Mouse (Mus musculus): ENCODE results near the gene Zfp950. TPM values are rescaled to one million over a fixed set of nuclear protein-coding genes. Genes with fewer than 3 reads are reported as not detected.

Zfp950 gene
- polyA plus RNA-seq, 1 experiment, result 4.1 TPM

DNA sequence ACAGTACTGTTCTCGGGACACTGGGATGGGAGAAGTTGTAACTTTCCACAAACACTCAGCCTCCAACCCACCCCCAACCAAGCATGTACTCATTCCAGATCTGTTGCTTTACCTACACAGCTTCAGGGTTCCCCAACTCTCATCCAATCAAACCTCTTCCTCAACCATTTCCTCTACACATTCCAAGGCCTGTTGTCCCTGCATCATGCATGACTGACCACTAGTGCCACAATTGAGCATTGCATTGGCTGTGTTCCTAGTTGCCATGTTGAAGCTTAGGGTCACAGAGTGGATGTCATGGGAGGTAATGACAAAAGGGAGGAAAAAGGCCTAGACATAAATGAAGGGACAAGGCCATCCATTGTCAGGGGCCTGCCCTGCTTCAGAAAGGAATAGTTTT lies 75.6 kb downstream of the Zfp950 start:
- Histone ChIP-seq H3K4me3 (no peak overlapping the region), H3K27me3 (ENCODE audit: control insufficient read depth, insufficient read depth, insufficient read length) (no peaks in the 10 kb centered on the region), H3K36me3 (ENCODE audit: control insufficient read depth, insufficient read depth) (no peaks in the 10 kb centered on the region), H3ac (ENCODE audit: control insufficient read depth, insufficient read length) (no peak overlapping the region), H3K79me2 (ENCODE audit: control insufficient read depth, insufficient read depth) (no peaks in the 10 kb centered on the region), H3K4me2 (ENCODE audit: low read depth) (no peak overlapping the region)
- no peak for TF ChIP-seq MAX (IDR thresholded peaks at IDR 0.05; ENCODE audit: low read depth)
- TF ChIP-seq POLR2A (IDR thresholded peaks at IDR 0.05; ENCODE audit: insufficient read length, low read depth), result no peak
- TF ChIP-seq REST (IDR thresholded peaks at IDR 0.05; ENCODE audit: insufficient read depth, insufficient read length), result no peak
- TF ChIP-seq MYOG (IDR thresholded peaks at IDR 0.05; ENCODE audit: control insufficient read depth in 1 of 3, insufficient read depth in 1 of 3, insufficient read length in 2 of 3, low read depth in 2 of 3), result no peak
- no peak for TF ChIP-seq USF1 (IDR thresholded peaks at IDR 0.05; ENCODE audit: low read depth)
- TF ChIP-seq MYOD1 (IDR thresholded peaks at IDR 0.05; ENCODE audit: control insufficient read depth in 1 of 3, insufficient read length in 2 of 3, low read depth in 2 of 3), result no peak

DNA sequence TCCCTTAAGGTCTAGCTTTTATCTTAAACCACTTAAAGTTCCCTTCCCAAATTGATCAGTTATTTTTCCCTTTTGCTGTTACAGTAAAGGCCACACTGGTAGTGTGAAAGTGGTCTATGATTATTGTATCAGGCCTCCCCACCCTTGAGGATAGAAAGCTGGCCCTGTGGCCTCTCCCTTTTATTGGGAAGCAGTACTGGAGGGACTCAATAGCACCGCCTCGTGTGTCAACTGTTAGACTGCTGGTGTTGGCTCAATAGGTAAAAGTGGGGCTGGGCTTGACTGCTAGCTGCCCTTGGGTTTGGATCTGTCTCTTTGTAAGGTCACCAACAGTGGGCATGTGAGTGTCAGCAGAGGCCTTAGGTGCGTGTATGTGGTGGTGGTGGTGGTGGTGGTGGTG lies 76.3 kb downstream of the Zfp950 start:
- TF ChIP-seq REST (IDR thresholded peaks at IDR 0.05; ENCODE audit: insufficient read depth, insufficient read length), result no peak
- no peak for TF ChIP-seq E2F4 (IDR thresholded peaks at IDR 0.05; ENCODE audit: insufficient read depth)
- TF ChIP-seq CEBPB (IDR thresholded peaks at IDR 0.05; ENCODE audit: insufficient read depth, poor library complexity, severe bottlenecking), result no peak
- TF ChIP-seq USF1 (IDR thresholded peaks at IDR 0.05; ENCODE audit: low read depth), result no peak
- TF ChIP-seq POLR2A (IDR thresholded peaks at IDR 0.05; ENCODE audit: insufficient read length, low read depth), result no peak
- no peak for TF ChIP-seq MYOD1 (IDR thresholded peaks at IDR 0.05; ENCODE audit: control insufficient read depth in 1 of 3, insufficient read length in 2 of 3, low read depth in 2 of 3)
- TF ChIP-seq TCF12 (IDR thresholded peaks at IDR 0.05; ENCODE audit: insufficient read depth, poor library complexity, severe bottlenecking), result no peak
- TF ChIP-seq SRF (IDR thresholded peaks at IDR 0.05; ENCODE audit: control insufficient read depth, insufficient read length, low read depth), result no peak
- no peak for TF ChIP-seq POLR2AphosphoS2 (IDR thresholded peaks at IDR 0.05; ENCODE audit: insufficient read length, low read depth)
- TF ChIP-seq MYOG (IDR thresholded peaks at IDR 0.05; ENCODE audit: control insufficient read depth in 1 of 3, insufficient read depth in 1 of 3, insufficient read length in 2 of 3, low read depth in 2 of 3), result no peak
- TF ChIP-seq TCF3 (IDR thresholded peaks at IDR 0.05; ENCODE audit: insufficient read length, low read depth), result no peak
- no peaks in the 10 kb centered on the region for H3K27me3 ChIP-seq (ENCODE audit: control insufficient read depth, insufficient read depth, insufficient read length)
- no peak overlapping the region for H3K4me3 ChIP-seq
- H3K4me2 ChIP-seq (ENCODE audit: low read depth), result no peak overlapping the region
- H3ac ChIP-seq (ENCODE audit: control insufficient read depth, insufficient read length), result no peak overlapping the region
- H3K79me2 ChIP-seq (ENCODE audit: control insufficient read depth, insufficient read depth), result no peaks in the 10 kb centered on the region
- H3K36me3 ChIP-seq (ENCODE audit: control insufficient read depth, insufficient read depth), result no peaks in the 10 kb centered on the region

DNA sequence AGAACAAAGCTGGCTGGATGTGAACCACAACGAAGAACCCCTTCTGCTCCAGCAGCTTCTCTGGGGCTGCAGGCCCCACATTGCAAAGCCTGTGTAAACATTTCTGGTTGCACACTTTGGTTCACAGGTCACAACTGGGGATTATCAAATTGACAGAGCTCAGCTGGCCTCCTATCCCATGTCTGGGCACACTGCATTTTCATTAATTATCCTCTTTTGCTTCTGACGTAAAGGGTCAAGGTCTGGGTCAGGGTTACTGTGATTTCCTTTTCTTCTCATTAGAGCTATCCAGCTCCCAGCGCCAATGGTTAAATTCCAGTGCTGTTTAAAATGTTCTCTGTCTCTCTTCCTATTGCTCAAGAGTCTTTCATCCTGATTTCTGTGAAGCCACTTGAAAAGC lies 83.1 kb downstream of the Zfp950 start:
- TF ChIP-seq TCF12 (IDR thresholded peaks at IDR 0.05; ENCODE audit: insufficient read depth, poor library complexity, severe bottlenecking) (no peak), SRF (IDR thresholded peaks at IDR 0.05; ENCODE audit: control insufficient read depth, insufficient read length, low read depth) (no peak), USF1 (IDR thresholded peaks at IDR 0.05; ENCODE audit: low read depth) (no peak), MYOD1 (IDR thresholded peaks at IDR 0.05; ENCODE audit: control insufficient read depth in 1 of 3, insufficient read length in 2 of 3, low read depth in 2 of 3) (no peak)
- H3K4me2 ChIP-seq (ENCODE audit: low read depth), result no peak overlapping the region
- H3K79me2 ChIP-seq (ENCODE audit: control insufficient read depth, insufficient read depth), result no peaks in the 10 kb centered on the region
- H3ac ChIP-seq (ENCODE audit: control insufficient read depth, insufficient read length), result no peak overlapping the region
- no peak overlapping the region for H3K4me3 ChIP-seq
- no peaks in the 10 kb centered on the region for H3K27me3 ChIP-seq (ENCODE audit: control insufficient read depth, insufficient read depth, insufficient read length)
- no peaks in the 10 kb centered on the region for H3K36me3 ChIP-seq (ENCODE audit: control insufficient read depth, insufficient read depth)

DNA sequence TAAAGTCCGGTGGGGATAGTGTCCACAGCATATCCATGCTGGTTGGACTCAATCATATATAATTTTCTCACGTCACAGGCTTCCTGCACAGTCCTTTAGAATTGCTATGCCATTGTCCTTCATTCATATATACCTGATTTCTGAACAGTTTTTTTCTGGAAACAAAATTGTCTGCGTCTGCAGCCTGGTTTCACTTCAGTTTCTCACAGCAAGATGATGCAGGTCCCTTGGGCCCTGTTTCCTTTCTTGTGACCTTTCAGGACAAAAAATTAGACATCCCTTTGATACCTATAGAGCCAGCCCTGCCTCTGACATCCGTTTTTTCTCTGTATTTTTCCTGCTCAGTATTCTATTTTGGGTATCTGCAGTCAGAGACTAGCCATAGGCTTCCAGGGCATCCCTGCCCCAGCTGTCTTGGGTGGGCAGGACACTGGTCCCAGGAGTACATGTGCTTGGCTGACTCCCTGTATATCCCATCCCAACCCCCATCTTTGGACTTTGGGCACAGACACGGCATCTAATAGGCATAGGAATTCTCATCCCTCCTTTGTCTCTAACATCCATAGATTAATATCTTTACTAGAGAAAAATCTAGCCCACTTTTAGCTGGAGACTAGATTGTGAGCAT lies 83.7 kb downstream of the Zfp950 start:
- no peak overlapping the region for H3K4me3 ChIP-seq
- no peaks in the 10 kb centered on the region for H3K79me2 ChIP-seq (ENCODE audit: control insufficient read depth, insufficient read depth)
- no peaks in the 10 kb centered on the region for H3K36me3 ChIP-seq (ENCODE audit: control insufficient read depth, insufficient read depth)
- TF ChIP-seq MYOD1 (IDR thresholded peaks at IDR 0.05; ENCODE audit: control insufficient read depth in 1 of 3, insufficient read length in 2 of 3, low read depth in 2 of 3) (peak in 1 of 3 experiments; percentile 50), SRF (IDR thresholded peaks at IDR 0.05; ENCODE audit: control insufficient read depth, insufficient read length, low read depth) (no peak), MYOG (IDR thresholded peaks at IDR 0.05; ENCODE audit: control insufficient read depth in 1 of 3, insufficient read depth in 1 of 3, insufficient read length in 2 of 3, low read depth in 2 of 3) (peak in 1 of 3 experiments; percentile 39)
- H3ac ChIP-seq (ENCODE audit: control insufficient read depth, insufficient read length), result no peak overlapping the region
- no peak overlapping the region for H3K4me2 ChIP-seq (ENCODE audit: low read depth)
- H3K27me3 ChIP-seq (ENCODE audit: control insufficient read depth, insufficient read depth, insufficient read length), result no peaks in the 10 kb centered on the region

DNA sequence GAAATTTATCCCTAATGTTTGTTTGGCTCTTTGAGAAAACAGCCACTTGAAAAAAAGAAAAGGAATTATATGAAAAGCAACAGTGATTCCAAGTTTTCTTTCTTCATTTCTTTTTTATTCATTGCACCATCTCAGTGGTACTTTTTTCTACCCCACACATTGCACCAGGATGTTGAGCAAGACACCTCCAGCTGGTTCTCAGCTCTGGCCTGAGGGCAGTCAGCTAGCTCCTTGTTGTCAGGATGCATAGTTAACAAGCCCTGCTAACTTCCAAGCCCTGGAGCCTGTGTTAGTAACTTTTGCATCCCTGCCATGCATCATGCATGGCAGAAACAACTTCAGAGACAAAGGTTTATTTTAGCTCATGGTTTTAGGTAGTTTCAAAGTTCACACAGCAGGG lies 87.9 kb downstream of the Zfp950 start:
- Histone ChIP-seq H3K4me2 (ENCODE audit: low read depth) (no peak overlapping the region), H3K79me2 (ENCODE audit: control insufficient read depth, insufficient read depth) (no peaks in the 10 kb centered on the region), H3K36me3 (ENCODE audit: control insufficient read depth, insufficient read depth) (no peaks in the 10 kb centered on the region), H3K27me3 (ENCODE audit: control insufficient read depth, insufficient read depth, insufficient read length) (no peaks in the 10 kb centered on the region), H3ac (ENCODE audit: control insufficient read depth, insufficient read length) (no peak overlapping the region), H3K4me3 (no peak overlapping the region)
- TF ChIP-seq E2F4 (IDR thresholded peaks at IDR 0.05; ENCODE audit: insufficient read depth), result no peak
- no peak for TF ChIP-seq CEBPB (IDR thresholded peaks at IDR 0.05; ENCODE audit: insufficient read depth, poor library complexity, severe bottlenecking)
- TF ChIP-seq USF1 (IDR thresholded peaks at IDR 0.05; ENCODE audit: low read depth), result no peak
- no peak for TF ChIP-seq MAX (IDR thresholded peaks at IDR 0.05; ENCODE audit: low read depth)
- no peak for TF ChIP-seq POLR2A (IDR thresholded peaks at IDR 0.05; ENCODE audit: insufficient read length, low read depth)
- no peak for TF ChIP-seq TCF12 (IDR thresholded peaks at IDR 0.05; ENCODE audit: insufficient read depth, poor library complexity, severe bottlenecking)
- TF ChIP-seq SRF (IDR thresholded peaks at IDR 0.05; ENCODE audit: control insufficient read depth, insufficient read length, low read depth), result no peak
- TF ChIP-seq MYOD1 (IDR thresholded peaks at IDR 0.05; ENCODE audit: control insufficient read depth in 1 of 3, insufficient read length in 2 of 3, low read depth in 2 of 3), result no peak
- no peak for TF ChIP-seq TCF3 (IDR thresholded peaks at IDR 0.05; ENCODE audit: insufficient read length, low read depth)
- no peak for TF ChIP-seq POLR2AphosphoS2 (IDR thresholded peaks at IDR 0.05; ENCODE audit: insufficient read length, low read depth)
- no peak for TF ChIP-seq MYOG (IDR thresholded peaks at IDR 0.05; ENCODE audit: control insufficient read depth in 1 of 3, insufficient read depth in 1 of 3, insufficient read length in 2 of 3, low read depth in 2 of 3)
- TF ChIP-seq REST (IDR thresholded peaks at IDR 0.05; ENCODE audit: insufficient read depth, insufficient read length), result no peak

Data from myocyte (in vitro differentiated cells).